Mouse (Mus musculus) thymus, postnatal 10 days (tissue): ENCODE results near the gene Acin1.

Source experiments
- DNase-seq, 2 experiments: peaks; one replicate each; pipeline ENCODE4 v3.0.0; 2021; ENCODE audit warnings: low spot score in 2 of 2

Gene Acin1

DNA sequence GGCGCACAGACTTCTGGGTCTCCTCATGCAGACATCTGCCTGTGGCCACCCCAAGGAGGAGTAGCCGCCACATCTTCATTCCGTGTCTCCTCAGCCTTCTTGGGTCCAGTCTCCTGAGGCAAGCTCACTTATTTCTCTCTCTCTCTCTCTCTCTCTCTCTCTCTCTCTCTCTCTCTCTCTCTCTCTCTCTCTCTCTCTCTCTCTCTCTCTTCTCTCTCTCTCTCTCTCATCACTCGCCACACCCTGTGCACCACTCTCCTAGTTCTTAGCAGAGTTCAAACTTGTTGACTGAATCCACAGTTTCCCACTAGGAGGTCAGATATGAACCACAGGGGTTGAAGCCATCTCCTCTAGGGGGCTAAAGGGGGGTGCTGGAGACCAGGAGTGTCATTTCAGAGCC, 12.0 kb upstream of the Acin1 start, which contains the start of gene Gm29776:
TSS of gene Gm29776 (minus strand) at position 101 of the 400 bp plus-strand sequence.
- DNase-seq, result no peak

DNA sequence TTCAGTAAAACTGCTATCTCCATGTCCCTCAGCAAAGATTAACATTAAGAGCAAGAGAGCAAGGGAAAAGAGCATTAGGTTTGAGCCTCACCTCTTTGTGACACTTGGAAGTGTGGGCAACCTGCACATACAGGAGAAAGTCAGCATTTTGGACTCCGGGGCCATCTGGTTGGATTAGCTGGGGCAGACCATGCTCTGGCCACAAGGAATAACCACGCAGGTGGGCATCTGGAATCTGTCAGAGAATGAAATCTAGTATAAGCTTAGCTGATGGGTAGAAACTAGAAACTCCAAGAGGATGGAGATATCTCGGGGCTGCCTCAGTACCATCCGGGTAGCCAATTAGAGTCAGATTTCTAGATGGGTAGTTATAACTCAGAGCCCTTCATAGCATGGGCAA, 10.0 kb upstream of the Acin1 start:
- DNase-seq, result no peak

DNA sequence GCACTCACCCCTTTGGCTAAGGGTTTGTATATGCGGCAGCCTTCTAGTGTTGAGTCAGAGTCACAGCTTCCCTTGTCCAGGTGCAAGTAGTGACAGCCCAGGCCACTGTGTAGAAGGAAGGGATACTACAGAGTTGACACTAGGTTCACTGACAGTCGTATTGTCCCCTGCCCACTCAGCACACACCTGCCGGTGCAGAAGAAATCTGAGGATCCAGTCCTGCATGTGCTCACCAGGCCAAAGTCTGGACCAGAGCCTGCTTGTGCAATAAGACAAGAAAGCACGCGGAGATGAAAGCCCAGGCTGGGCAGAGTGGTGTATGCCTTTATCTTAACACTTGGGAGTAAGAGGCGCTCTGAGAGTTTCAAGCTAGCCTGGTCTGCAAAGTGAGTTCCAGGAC, 8.3 kb upstream of the Acin1 start:
- no peak for DNase-seq

DNA sequence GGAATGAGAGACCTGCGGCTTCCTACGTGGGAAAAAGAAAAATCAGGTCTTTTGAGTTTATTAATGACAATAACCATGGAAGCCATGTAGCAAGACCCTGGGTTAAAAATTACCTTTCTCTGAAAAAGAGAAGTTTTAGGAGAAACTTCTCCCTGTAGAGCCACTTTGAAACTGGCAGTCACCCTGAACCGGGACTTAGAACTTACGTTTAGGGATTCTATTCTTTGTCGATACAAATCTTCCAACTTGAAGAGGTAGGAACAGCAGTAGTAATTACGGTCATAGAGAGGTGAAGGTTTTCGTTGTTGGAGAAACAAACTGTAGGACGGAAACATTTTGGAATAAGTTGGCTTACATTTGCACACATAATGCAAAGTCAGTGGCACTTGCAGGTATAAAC, 520 bp upstream of the Acin1 start:
- no peak for DNase-seq

- DNase-seq, result peak; percentile 73 to 78
Measured at GRCm38 (mm10) chr14:54686063-54686521, 639 bp downstream of the Acin1 start, which contains the start of gene 1700123O20Rik. TSS of gene 1700123O20Rik (plus strand) at chr14:54686216.

- DNase-seq, result no peak
Measured at GRCm38 (mm10) chr14:54685471-54685870, 1.3 kb downstream of the Acin1 start.

GRCm38 (mm10) chr14:54682396-54682795, 4.3 kb downstream of the Acin1 start:
- no peak for DNase-seq

DNA sequence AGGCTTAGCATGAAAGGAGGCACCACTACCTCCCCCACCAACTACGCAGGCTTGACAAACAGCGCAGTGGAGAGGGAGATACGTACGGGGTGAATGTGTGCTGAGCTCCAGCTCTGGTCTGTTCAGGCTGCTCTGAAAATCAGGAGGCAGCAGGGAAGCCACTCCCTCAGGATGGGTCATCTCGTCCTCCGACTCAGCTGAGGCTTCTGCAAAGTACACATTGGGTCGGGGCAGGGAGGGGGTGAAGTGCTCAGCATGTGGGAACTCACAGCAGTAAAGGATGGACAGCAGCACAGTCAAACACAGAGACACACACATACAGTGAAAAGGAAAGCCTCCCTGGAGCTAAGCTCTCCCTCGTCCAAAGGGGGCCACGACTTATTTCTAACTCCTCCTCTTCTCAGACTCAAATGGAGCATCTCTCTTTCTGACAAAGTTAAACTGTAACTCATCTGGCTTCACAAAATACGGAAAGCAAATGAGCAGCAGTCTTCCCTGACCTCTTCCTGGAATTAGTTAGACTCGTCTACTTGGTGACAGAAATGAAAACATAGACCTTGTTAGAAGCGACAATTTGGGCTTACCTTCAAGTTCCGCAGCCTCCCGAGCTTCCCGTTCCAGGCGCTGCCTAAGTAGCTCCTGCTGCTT, 8.0 kb downstream of the Acin1 start:
- DNase-seq, result no peak

DNA sequence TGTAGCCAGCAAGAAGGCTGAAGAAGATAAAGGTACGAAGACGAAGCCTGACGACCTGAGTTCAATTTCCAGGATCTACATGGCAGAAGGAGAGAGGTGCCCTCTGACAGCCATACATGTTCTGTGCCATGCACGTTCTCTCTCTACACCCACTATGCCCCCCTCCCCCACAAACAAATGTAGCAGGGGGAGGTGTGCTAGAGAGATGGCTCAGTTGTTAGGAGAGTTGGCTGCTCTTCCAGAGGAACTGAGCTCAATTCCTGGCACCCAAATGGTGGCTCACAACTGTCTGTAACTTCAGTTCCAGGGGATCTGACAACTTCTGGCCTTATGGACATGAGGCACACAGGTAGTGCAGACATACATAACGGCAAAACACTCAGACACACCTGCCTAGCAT, 10.4 kb downstream of the Acin1 start:
- DNase-seq, result no peak

DNA sequence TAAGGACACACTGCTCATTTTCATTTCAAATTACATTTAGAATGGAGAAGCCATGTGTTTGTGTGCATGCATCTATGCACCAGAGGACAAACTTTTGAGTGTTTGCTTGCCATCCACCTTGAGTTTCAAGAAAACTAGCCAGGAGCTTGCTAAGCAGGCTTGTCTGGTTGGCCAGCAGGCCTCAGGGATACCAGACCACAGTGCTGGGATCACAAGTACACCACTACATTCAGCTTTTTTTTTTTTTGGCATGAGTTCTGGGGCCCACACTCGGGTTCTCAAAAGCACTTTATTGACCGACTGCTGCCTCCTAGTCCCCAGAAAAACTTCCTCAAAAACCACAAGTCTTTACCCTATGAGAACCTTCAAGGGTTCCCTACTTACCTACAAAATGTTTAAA, 12.4 kb downstream of the Acin1 start:
- DNase-seq, result no peak

DNA sequence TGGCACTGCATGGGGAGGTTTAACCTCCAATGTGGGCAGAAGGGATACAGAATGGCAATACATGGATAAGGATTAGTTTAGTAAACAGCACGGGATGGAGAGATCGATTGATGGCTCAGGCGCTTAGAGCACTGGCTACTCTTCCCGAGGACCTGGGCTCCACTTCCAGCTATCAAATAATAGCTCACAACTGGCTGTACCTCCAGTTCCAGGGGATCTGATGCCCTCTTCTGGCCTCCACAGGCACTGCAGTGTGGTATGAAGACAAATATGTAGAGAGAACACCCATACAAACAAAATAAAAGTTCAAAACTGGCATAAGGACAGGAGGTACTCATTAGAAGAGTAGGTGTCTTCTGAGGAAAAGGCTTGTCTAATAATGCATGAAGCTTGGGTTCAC, 17.4 kb downstream of the Acin1 start:
- peak in 1 of 2 experiments; percentile 59 for DNase-seq

DNA sequence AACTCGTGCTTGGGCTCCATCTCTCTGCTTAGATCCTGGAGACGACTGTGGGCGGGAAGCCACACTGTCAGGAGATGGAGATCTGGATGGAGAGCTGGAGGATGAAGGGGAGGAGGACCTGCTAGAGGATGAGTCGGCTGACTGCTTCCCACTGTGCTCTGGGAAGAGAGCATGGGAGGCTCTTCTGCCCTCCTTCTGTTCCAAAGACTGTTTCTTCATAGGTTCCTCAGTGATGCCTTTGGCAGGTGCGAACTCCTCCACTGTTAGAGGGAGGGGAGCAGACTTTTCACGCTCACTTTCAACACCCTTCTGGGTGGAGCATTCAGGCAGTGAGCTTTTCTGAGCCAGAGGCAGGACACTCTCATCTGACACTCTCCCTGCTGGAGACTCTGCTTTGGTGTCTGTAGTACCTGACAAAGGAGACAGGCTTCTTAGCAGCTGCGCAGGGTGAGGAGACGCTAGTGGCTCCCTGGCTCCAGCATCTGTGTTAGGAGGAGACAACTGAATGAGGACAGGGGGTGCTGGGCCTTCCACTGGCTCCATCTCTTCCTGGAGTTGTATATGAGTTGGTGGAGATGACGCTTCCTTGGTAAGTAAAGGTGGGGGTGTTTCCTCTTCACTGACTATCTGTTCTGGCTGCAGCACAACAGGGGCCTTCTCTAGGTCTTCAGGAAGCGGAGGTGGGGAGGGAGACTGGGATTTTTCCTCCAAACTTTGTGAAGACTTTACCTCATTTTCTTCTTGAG, 22.1 kb downstream of the Acin1 start:
- DNase-seq, result no peak

GRCm38 (mm10) chr14:54660009-54660408, 26.7 kb downstream of the Acin1 start:
- DNase-seq, result peak in 1 of 2 experiments; percentile 52

DNA sequence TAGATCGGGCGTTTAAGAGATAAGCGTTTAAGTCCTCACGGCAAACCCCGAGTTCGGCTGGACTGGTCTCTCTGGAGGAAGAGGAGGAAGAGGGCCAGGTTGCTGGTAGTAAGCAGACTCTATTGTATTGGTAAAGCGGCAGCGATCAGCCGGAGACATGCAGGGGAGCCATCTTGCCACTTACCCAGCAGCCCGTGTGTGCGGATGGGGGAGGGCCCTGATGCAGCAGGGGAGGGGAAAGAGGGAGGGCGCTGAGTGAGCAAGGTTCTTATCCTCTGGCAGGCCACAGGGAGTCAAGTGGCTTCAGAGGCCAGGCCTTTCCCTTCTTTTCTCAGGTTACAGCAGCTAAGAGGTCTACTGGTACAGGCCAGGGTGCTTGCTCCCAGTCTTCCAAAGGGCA, 33.2 kb downstream of the Acin1 start:
- DNase-seq, result peak; percentile 72 to 80

DNA sequence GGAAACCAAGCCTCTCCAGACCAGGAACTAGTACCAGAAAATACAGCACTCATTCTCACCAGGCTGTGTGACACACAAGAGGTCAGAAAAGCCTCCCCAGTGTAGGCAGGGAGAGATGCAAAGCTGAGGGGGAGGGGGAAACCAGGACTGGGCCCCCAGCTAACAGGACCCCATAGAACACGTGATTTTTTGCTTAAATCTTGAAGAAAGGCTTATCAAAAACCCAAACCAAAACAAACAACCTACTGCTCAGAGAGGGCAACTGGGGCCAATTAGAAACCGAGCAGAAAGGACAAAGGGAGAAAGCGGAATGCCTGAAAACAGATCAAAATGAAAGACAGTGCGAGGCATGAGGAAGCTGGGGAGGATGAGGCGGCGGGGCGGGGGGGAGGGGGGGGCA, 33.9 kb downstream of the Acin1 start:
- no peak for DNase-seq

- no peak for DNase-seq
Measured at GRCm38 (mm10) chr14:54651556-54651955, 35.2 kb downstream of the Acin1 start.

DNA sequence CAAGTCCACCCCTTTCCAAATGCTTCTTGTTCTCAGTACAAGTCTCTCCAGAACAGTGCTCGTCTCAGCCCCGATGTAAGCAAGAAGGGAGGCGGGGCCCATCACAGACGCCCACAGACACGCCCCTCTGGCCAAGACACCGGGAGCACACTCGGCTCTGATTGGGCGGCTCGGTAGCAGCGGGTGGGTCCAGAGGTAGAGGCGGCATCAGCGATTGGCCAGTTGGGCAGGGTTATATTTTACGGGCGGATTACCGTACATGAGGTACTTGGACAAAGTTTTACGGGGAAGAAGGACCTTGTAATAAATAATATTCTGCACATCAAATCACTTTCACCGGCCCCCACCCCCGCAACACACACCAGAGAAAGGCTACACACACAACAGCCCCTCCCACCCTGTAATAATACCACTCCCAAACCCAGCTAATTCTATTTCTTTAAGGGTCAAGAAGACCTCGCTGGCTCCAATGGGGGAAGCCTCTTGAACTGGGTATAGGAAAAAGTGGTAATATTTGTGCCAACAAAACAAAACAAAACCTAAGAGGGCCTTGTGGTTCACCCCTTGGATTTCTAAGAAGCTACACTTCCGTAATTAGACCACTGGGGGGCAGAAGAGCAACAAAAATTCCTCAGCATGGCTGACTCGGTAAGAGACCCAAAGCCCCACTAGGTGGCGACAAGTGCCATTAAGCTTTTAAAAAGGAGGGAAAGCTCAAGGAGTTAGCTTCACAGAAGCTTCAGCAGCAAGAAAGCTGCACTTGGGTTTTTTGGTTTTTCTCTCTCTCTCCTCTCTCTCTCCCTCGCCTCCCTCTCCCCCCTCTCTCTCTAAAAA, 35.9 kb downstream of the Acin1 start:
- DNase-seq, result peak; percentile 79 to 92

GRCm38 (mm10) chr14:54647900-54648299, 38.8 kb downstream of the Acin1 start:
- DNase-seq, result no peak

GRCm38 (mm10) chr14:54646898-54647636, 39.7 kb downstream of the Acin1 start:
- no peak for DNase-seq

- DNase-seq, result no peak
Measured at GRCm38 (mm10) chr14:54646455-54646854, 40.3 kb downstream of the Acin1 start.

DNA sequence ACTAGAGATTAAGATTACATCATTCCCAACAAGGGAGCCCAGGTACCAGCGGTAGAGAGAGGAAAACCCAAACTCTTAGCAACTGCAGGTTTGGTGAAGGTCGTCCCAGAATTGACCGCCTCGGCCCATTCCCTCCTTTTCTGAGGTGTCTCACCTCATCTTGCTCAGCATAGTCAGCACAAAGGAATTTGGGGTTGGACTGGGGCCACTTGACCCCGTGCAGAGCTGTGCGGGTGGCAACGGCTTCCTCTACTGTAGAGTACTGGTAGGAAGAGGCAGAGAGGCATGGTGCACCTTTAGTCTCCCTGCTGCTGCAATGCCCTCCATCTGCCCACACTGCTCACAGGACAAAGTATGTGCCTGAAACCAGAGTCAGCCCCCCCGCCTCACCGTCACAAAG, 42.4 kb downstream of the Acin1 start:
- DNase-seq, result no peak

DNA sequence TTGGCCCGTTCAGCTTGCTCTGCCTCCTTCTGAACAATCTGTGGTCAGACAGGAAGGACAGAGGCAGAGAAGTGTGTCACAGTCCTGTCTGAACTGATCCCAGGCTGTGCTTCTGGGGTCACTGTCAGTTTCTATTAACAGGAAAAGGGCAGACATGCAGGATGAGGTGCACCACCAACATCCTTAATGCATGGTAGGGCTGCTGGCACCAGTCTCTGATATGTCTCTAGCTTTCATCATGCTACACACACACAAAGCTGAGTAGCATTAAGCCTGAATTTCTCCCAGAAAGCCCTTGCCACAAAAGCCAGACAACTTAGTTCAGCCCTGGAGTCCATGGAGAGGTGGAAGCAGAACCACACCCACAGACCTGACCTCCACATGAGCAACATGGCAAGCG, 43.7 kb downstream of the Acin1 start:
- DNase-seq, result no peak
